Mouse (Mus musculus): ENCODE measurements around the gene Ppat. TPM values are rescaled to one million over a fixed set of nuclear protein-coding genes. Genes with fewer than 3 reads are reported as not detected.

Ppat gene
- total and polyA plus RNA-seq, 3 experiments: 103 to 180 (median 110) TPM

- H3K9ac ChIP-seq (ENCODE audit: control insufficient read depth, low read depth, low read length, poor library complexity, severe bottlenecking): peak overlapping the region; percentile 32; the same call in 1 of the 2 replicates
- peak; percentile 80 for DNase-seq (ENCODE audit: low read depth, low spot score)
- peaks cover 48% of the 10 kb centered on the region for H3K79me2 ChIP-seq (ENCODE audit: control insufficient read depth, insufficient read depth, low read length, poor library complexity)
- no peaks in the 10 kb centered on the region for H3K27me3 ChIP-seq (ENCODE audit: control insufficient read depth in 1 of 2, insufficient read depth in 2 of 2, low read length in 2 of 2)
- peaks cover 13 to 19% of the 10 kb centered on the region in 2 experiments for H3K4me1 ChIP-seq (ENCODE audit: control insufficient read depth in 1 of 2, insufficient read depth in 2 of 2, low read length in 2 of 2)
- H3K36me3 ChIP-seq (ENCODE audit: control insufficient read depth in 1 of 2, insufficient read depth in 2 of 2, low read length in 2 of 2): peaks cover 13 to 39% of the 10 kb centered on the region in 2 experiments
- H3K27ac ChIP-seq (ENCODE audit: control insufficient read depth, low read depth, low read length): peak overlapping the region; percentile 32
- no peak overlapping the region for H3K4me3 ChIP-seq (ENCODE audit: control insufficient read depth in 1 of 2, insufficient read depth in 1 of 2, low read depth in 2 of 2, low read length in 2 of 2)
- H3K9me3 ChIP-seq (replicated peaks; ENCODE audit: insufficient read depth, low read length): no peaks in the 10 kb centered on the region
- TF ChIP-seq USF1 (IDR thresholded peaks at IDR 0.05; ENCODE audit: low read depth, low read length) (no peak), POLR2AphosphoS2 (IDR thresholded peaks at IDR 0.05; ENCODE audit: low read length) (no peak), MAFK (IDR thresholded peaks at IDR 0.05; ENCODE audit: borderline replicate concordance, low read depth, low read length) (no peak), NELFE (IDR thresholded peaks at IDR 0.05; ENCODE audit: low read depth, low read length) (no peak), E2F4 (IDR thresholded peaks at IDR 0.05; ENCODE audit: borderline replicate concordance, low read depth, low read length) (no peak), TBP (IDR thresholded peaks at IDR 0.05; ENCODE audit: low read depth, low read length) (peak; percentile 80), SMC3 (IDR thresholded peaks at IDR 0.05; ENCODE audit: low read depth, low read length) (no peak), UBTF (IDR thresholded peaks at IDR 0.05; ENCODE audit: borderline replicate concordance, insufficient read depth, low read depth, low read length) (no peak), MYB (IDR thresholded peaks at IDR 0.05; ENCODE audit: low read depth, low read length) (no peak), CTCF (IDR thresholded peaks at IDR 0.05 in 2 of 3, conservative IDR thresholded peaks at IDR 0.05 in 1 of 3; ENCODE audit: control insufficient read depth in 1 of 3, insufficient read depth in 1 of 3, low read depth in 2 of 3, low read length in 3 of 3, poor library complexity in 1 of 3, severe bottlenecking in 1 of 3) (no peak), EP300 (IDR thresholded peaks at IDR 0.05; ENCODE audit: low read depth in 1 of 2, low read length in 2 of 2) (peak in 1 of 2 experiments; percentile 39; a peak in 1 of 4 replicates), POLR2A (IDR thresholded peaks at IDR 0.05; ENCODE audit: control insufficient read depth in 1 of 2, insufficient read depth in 1 of 2, low read depth in 1 of 2, low read length in 2 of 2, poor library complexity in 1 of 2) (0 out of 4 replicates have a peak, but pooled peaks of 1 of the 2 experiments have one; percentile 26), MAZ (IDR thresholded peaks at IDR 0.05; ENCODE audit: low read depth, low read length) (no peak), MEF2A (IDR thresholded peaks at IDR 0.05; ENCODE audit: extremely low read depth, insufficient replicate concordance, low read depth, low read length, poor library complexity, severe bottlenecking) (no peak), ELF1 (IDR thresholded peaks at IDR 0.05; ENCODE audit: low read depth, low read length) (no peak), JUND (IDR thresholded peaks at IDR 0.05; ENCODE audit: low read depth, low read length) (no peak), RCOR1 (IDR thresholded peaks at IDR 0.05; ENCODE audit: low read depth, low read length) (peak; percentile 89), TCF12 (IDR thresholded peaks at IDR 0.05; ENCODE audit: low read depth, low read length) (no peak), CHD2 (IDR thresholded peaks at IDR 0.05; ENCODE audit: low read length) (no peak), TAL1 (IDR thresholded peaks at IDR 0.05; ENCODE audit: low read length) (no peak), GABPA (IDR thresholded peaks at IDR 0.05; ENCODE audit: low read depth, low read length) (no peak), USF2 (IDR thresholded peaks at IDR 0.05; ENCODE audit: borderline replicate concordance in 1 of 2, insufficient read depth in 1 of 2, low read depth in 1 of 2, low read length in 2 of 2) (no peak), BHLHE40 (IDR thresholded peaks at IDR 0.05; ENCODE audit: borderline replicate concordance, low read depth, low read length) (no peak), ZKSCAN1 (IDR thresholded peaks at IDR 0.05; ENCODE audit: low read depth, low read length) (no peak), ZMIZ1 (IDR thresholded peaks at IDR 0.05; ENCODE audit: low read depth, low read length) (no peak), RAD21 (IDR thresholded peaks at IDR 0.05; ENCODE audit: low read depth, low read length) (no peak), ETS1 (IDR thresholded peaks at IDR 0.05; ENCODE audit: low read depth, low read length) (peak; percentile 39; the same call in 1 of the 2 replicates), HCFC1 (IDR thresholded peaks at IDR 0.05; ENCODE audit: low read depth, low read length) (peak; percentile 57), ZC3H11A (IDR thresholded peaks at IDR 0.05; ENCODE audit: low read depth, low read length) (no peak), CHD1 (IDR thresholded peaks at IDR 0.05; ENCODE audit: low read depth, low read length) (no peak), ZNF384 (IDR thresholded peaks at IDR 0.05; ENCODE audit: low read depth, low read length) (no peak), MXI1 (IDR thresholded peaks at IDR 0.05; ENCODE audit: low read depth, low read length) (peak; percentile 66), POLR2AphosphoS5 (IDR thresholded peaks at IDR 0.05; ENCODE audit: borderline replicate concordance, low read depth, low read length) (no peak), NRF1 (IDR thresholded peaks at IDR 0.05; ENCODE audit: insufficient read depth, low read depth, low read length, poor library complexity, severe bottlenecking) (no peak), MYC (IDR thresholded peaks at IDR 0.05; ENCODE audit: low read depth, low read length) (0 out of 2 replicates have a peak, but pooled peaks have one; percentile 20), SIN3A (IDR thresholded peaks at IDR 0.05; ENCODE audit: low read length) (peak; percentile 79)
Observed at GRCm38 (mm10) chr5:76954271-76954900, 3.0 kb upstream of the Ppat start.
